Mouse (Mus musculus) heart, postnatal 10 days (tissue): ENCODE data around the gene Flywch1. TPM values are rescaled to one million over a fixed set of nuclear protein-coding genes. Genes with fewer than 3 reads are reported as not detected.

Experiments used
- DNase-seq, 2 experiments: peaks; one replicate each; pipeline ENCODE4 v3.0.0; 2021
- intact Hi-C: fragments of 180-260 bp; cut with DNase I; formaldehyde crosslinking; loops from one replicate; pipeline ENCODE4 v1.15.1; 2025
- total RNA-seq, 2 experiments: library from RNA; stranded (reverse); gene quantifications; 2 replicates each; pipeline ENCODE4 v1.2.3; 2021

Gene Flywch1
- total RNA-seq, 2 experiments from 2014 or later: 31.2 to 32.1 TPM

GRCm38 (mm10) chr17:23725477-23725876 lies 45.9 kb downstream of the Flywch1 start:
- intact Hi-C loops: no loop called here
- no peak for DNase-seq

- intact Hi-C loops: no loop called here
- DNase-seq: no peak
Observed at GRCm38 (mm10) chr17:23722376-23723125, 48.9 kb downstream of the Flywch1 start, which contains the start of gene 1520401A03Rik. TSS of gene 1520401A03Rik (minus strand) at chr17:23722783.

- no peak for DNase-seq
- intact Hi-C loops: no loop called here
Observed at GRCm38 (mm10) chr17:23721886-23722285, 49.5 kb downstream of the Flywch1 start.

GRCm38 (mm10) chr17:23719455-23719854 lies 51.9 kb downstream of the Flywch1 start:
- intact Hi-C loops: no loop called here

GRCm38 (mm10) chr17:23717003-23717402 lies 54.4 kb downstream of the Flywch1 start:
- intact Hi-C loops: no loop called here
- DNase-seq: no peak

More at GRCm38 (mm10) chr17:23719455-23719854, 51.9 kb downstream of the Flywch1 start:
- DNase-seq: no peak

GRCm38 (mm10) chr17:23706212-23706611 lies 65.2 kb downstream of the Flywch1 start:
- intact Hi-C loops: loop anchor here (2.0 to 5.0 kb wide), 2 partner anchors 44 to 135 kb away; partner anchors contain the start of gene Bicdl2
- DNase-seq: peak; percentile 75 to 83

GRCm38 (mm10) chr17:23705525-23706104 lies 65.8 kb downstream of the Flywch1 start:
- no peak for DNase-seq
- intact Hi-C loops: loop anchor here (2.0 to 5.0 kb wide), 2 partner anchors 43 to 135 kb away; partner anchors contain the start of gene Bicdl2

- intact Hi-C loops: loop anchor here (5.0 kb wide), 1 partner anchor 42 kb away; the partner anchor contains the start of gene Bicdl2
- no peak for DNase-seq
Observed at GRCm38 (mm10) chr17:23704741-23705140, 66.7 kb downstream of the Flywch1 start.

GRCm38 (mm10) chr17:23703301-23703700 lies 68.1 kb downstream of the Flywch1 start:
- DNase-seq: no peak
- intact Hi-C loops: no loop called here

Other genes starting within 250 kb of the Flywch1 start
- gene Zfp213, start 207.4 kb downstream of the Flywch1 start, total RNA-seq: 1 to 10 TPM; 5.4 to 7.1 TPM
- gene Zfp13, start 172.1 kb downstream of the Flywch1 start, total RNA-seq: 10 to 100 TPM in 1 of 2 experiments, 1 to 10 TPM in 1; 8.5 to 10.0 TPM
- gene Zscan10, start 170.7 kb downstream of the Flywch1 start, total RNA-seq: not detected
- under 1 TPM; 0.55 to 0.69 TPM for gene Mmp25, start 126.3 kb downstream of the Flywch1 start, total RNA-seq
- not detected for gene Bicdl2, start 111.1 kb downstream of the Flywch1 start, total RNA-seq
- 100 to 1,000 TPM; 218 to 220 TPM for gene Hcfc1r1, start 98.0 kb downstream of the Flywch1 start, total RNA-seq
- 10 to 100 TPM; 21.0 to 21.1 TPM for gene Thoc6, start 97.7 kb downstream of the Flywch1 start, total RNA-seq
- gene Tnfrsf12a, start 94.1 kb downstream of the Flywch1 start, total RNA-seq: 100 to 1,000 TPM; 138 to 142 TPM
- gene Cldn6, start 92.4 kb downstream of the Flywch1 start, total RNA-seq: not detected
- not detected for gene Cldn9, start 87.6 kb downstream of the Flywch1 start, total RNA-seq
- not detected for gene 1520401A03Rik, start 48.8 kb downstream of the Flywch1 start, total RNA-seq
- gene Pkmyt1, start 45.3 kb downstream of the Flywch1 start, total RNA-seq: 1 to 10 TPM; 7.7 to 9.3 TPM
- 10 to 100 TPM; 17.5 to 22.0 TPM for gene Paqr4, start 30.7 kb downstream of the Flywch1 start, total RNA-seq
- not detected for gene Kremen2, start 25.8 kb downstream of the Flywch1 start, total RNA-seq
- gene Flywch2, start 14.5 kb upstream of the Flywch1 start, total RNA-seq: 1 to 10 TPM; 2.3 to 2.4 TPM
- gene Srrm2, start 18.9 kb upstream of the Flywch1 start, total RNA-seq: 100 to 1,000 TPM; 230 to 231 TPM
- gene Elob, start 57.5 kb upstream of the Flywch1 start, total RNA-seq: 100 to 1,000 TPM; 379 to 407 TPM
- not detected for gene Prss33, start 64.5 kb upstream of the Flywch1 start, total RNA-seq
- not detected for gene Prss32, start 72.3 kb upstream of the Flywch1 start, total RNA-seq
- gene Prss41, start 72.6 kb upstream of the Flywch1 start, total RNA-seq: not detected
- not detected for gene Prss21, start 96.5 kb upstream of the Flywch1 start, total RNA-seq
- not detected for gene Dcpp1, start 109.3 kb upstream of the Flywch1 start, total RNA-seq
- not detected for gene Dcpp2, start 109.3 kb upstream of the Flywch1 start, total RNA-seq
- gene Dcpp3, start 145.9 kb upstream of the Flywch1 start, total RNA-seq: not detected
- gene Sbp, start 170.1 kb upstream of the Flywch1 start, total RNA-seq: not detected
- gene Sbpl, start 183.7 kb upstream of the Flywch1 start, total RNA-seq: not detected
- gene Prss30, start 209.0 kb upstream of the Flywch1 start, total RNA-seq: not detected
- gene Prss22, start 226.5 kb upstream of the Flywch1 start, total RNA-seq: not detected